Mouse (Mus musculus) hematopoietic stem cell, adult 5-6 weeks (primary cell): ENCODE measurements around the gene Notch1. TPM values are rescaled to one million over a fixed set of nuclear protein-coding genes. Genes with fewer than 3 reads are reported as not detected.

ENCODE experiments used
- ATAC-seq, 2 experiments: fragments of 125-278 bp in 1 of 2; replicated peaks in 1 of 2; 2 replicates each; pipeline ENCODE4 v1.8.0; 2016 to 2017; ENCODE audit warnings: inconsistent platforms in 2 of 2, mild to moderate bottlenecking in 2 of 2, moderate number of reproducible peaks in 2 of 2, low read depth in 1 of 2, moderate TSS enrichment in 1 of 2; ENCODE audit not compliant: low FRiP score in 2 of 2, poor library complexity in 2 of 2, severe bottlenecking in 2 of 2, insufficient read depth in 1 of 2, low TSS enrichment in 1 of 2
- total RNA-seq: library from RNA; stranded (forward); fragments of 172-1452, 232-1000 nt; gene quantifications from 2 replicates; pipeline ENCODE4 v1.2.3, GENCODE M21; 2017

Gene Notch1
- total RNA-seq, 1 experiment from 2014 or later = 21.6 TPM

GRCm38 (mm10) chr2:26408515-26409356 is 107.7 kb downstream of the Notch1 start, which contains the start of gene Inpp5e:
Inpp5e (minus strand) TSS chr2:26409203.
- ATAC-seq = peak; percentile 90 to 94

Other genes with a start within 250 kb of the Notch1 start
- not detected in 2 replicates for gene Ccdc187, start 222.1 kb downstream of the Notch1 start, total RNA-seq
- 19.9 and 29.3 TPM in 2 replicates for gene Gpsm1, start 201.1 kb downstream of the Notch1 start, total RNA-seq
- gene Dnlz, start 164.6 kb downstream of the Notch1 start, total RNA-seq = 6.4 and 11.1 TPM in 2 replicates
- gene Card9, start 155.7 kb downstream of the Notch1 start, total RNA-seq = 13.4 and 20.8 TPM in 2 replicates
- gene Snapc4, start 136.0 kb downstream of the Notch1 start, total RNA-seq = 44.4 and 48.7 TPM in 2 replicates
- gene Entr1, start 127.3 kb downstream of the Notch1 start, total RNA-seq = 39.1 and 60.1 TPM in 2 replicates
- gene Pmpca, start 127.3 kb downstream of the Notch1 start, total RNA-seq = 56.2 and 66.3 TPM in 2 replicates
- gene Inpp5e, start 107.5 kb downstream of the Notch1 start, total RNA-seq = 11.7 and 17.3 TPM in 2 replicates
- gene Sec16a, start 71.4 kb downstream of the Notch1 start, total RNA-seq = 30.8 and 50.0 TPM in 2 replicates
- 145 and 179 TPM in 2 replicates for gene Egfl7, start 63.4 kb upstream of the Notch1 start, total RNA-seq
- 0.88 TPM in 1 of 2 replicates, not detected in the other for gene Gm20532, start 70.0 kb upstream of the Notch1 start, total RNA-seq
- gene Agpat2, start 87.8 kb upstream of the Notch1 start, total RNA-seq = 49.6 and 81.5 TPM in 2 replicates
- 28.3 and 57.6 TPM in 2 replicates for gene Fam69b, start 111.8 kb upstream of the Notch1 start, total RNA-seq
- gene Lcn4, start 154.6 kb upstream of the Notch1 start, total RNA-seq = not detected in 2 replicates